Mouse (Mus musculus) NIH3T3 (cell line): ENCODE results near the gene Psmc3.
A peak's percentile ranks its signal among the peaks of the same experiment; 100 is the strongest.

Source experiments
- DNase-seq: peaks from one replicate; pipeline ENCODE4 v3.0.0-alpha.2; 2012; ENCODE audit warnings: low read depth

Gene Psmc3

DNA sequence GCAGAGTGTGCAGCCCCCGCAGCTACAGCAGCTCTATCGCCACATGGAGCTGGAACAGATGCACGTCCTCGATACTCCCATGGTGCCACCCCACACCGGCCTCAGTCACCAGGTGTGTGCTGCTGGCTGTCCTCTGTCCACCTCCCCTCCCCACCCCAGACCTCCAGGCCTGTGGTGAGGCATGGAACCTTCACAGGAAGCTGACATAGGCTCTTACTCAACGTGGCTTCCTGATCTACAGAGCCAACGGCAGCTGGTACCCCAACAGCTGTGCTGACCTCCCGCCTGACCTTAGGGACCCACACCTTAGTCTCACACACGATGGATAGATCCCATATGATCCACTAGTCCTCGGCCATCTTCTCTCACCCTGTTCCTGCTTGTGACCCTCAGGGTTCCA lies 59.5 kb downstream of the Psmc3 start:
- no peak for DNase-seq

DNA sequence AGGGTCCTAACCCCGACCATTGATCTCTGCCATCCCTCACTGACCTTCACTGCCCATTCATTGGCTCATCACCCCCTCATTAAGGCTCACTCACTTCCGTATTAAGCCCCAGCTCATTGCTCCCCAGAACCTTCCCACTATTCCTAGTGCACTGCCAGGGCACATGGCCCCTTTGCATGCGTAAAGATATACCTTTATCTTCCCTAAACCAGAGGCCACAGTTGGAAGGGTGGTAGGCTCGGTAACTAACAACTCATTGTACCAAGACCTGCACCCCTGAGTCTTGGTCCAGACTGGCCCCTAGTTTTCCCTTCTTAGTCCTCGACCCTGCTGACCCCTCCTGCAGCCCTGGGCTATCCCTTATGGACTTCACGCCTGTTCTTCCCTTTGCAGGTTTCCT lies 60.0 kb downstream of the Psmc3 start:
- no peak for DNase-seq

DNA sequence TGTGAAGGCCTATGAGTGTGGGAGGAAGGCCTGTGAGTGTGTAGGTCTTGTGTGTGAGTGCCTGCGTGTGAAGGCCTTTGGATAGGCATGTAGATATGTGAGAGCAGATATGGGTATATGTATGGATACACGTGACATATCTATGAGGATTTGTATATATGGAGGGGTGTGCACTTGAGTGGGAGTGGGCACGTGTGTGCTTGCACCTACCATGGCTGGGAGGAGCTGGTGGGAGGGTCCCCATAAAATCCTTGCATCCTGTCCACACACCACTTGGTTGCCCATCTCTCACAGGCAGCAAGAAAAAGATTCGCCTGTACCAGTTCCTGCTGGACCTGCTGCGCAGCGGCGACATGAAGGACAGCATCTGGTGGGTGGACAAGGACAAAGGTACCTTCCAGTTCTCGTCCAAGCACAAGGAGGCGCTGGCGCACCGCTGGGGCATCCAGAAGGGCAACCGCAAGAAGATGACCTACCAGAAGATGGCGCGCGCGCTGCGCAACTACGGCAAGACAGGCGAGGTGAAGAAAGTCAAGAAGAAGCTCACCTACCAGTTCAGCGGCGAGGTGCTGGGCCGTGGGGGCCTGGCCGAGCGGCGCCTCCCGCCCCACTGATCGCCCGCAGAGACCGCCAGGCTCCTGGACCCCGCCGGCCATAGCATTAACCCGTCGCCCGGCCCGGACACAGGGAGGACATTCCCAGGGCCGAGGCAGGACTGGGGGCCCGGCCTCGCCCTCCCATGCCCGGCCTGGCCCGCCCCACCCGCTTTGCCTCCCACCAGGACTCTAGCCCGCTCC lies 61.2 kb downstream of the Psmc3 start:
- peak; percentile 97 for DNase-seq

DNA sequence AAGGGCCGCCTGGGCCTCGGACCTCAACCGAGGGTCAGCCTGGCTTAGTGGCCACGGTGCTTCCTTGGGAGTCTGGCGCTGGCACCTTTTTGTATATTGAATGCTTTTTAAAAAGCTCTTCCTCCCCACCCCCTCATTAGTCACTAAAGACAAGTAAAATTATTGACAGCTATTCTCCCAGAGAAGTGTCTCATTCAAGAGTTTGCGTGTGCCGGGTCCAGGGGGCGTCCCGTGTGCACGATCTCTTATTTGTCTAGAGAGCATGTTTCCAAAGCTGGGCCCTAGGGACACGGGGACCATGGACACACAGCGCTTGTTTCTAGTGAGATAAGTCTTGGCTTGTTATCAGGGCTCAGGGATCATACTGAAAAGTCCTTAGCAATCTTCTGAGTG lies 61.8 kb downstream of the Psmc3 start:
- no peak for DNase-seq
